Mouse (Mus musculus): ENCODE measurements at regions not wholly inside any gene's neighbourhood (a gene's known extent, or its start where the extent isn't known, plus 50 kb on each side); places are given as distances from the start of the nearest gene placed in this dataset.

DNA sequence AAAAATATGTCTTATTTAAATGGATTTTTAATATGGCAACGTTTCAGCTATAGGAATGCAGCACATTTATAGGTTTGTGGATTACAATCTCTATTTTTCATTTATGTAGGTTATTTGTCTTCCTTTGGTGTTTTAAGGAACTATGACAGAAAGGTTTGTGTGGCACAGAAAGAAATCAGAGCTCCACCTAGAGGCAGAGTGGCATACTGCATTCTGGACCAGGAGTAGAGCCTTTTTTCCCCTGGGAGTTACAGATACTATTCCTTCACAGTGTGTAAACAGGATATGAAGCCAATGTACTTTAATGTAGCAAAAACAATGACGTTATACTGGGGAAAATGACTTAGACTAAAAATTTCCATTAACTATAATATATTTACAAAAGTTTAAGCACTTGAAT lies 94.9 kb upstream of the St8sia4 start:
- DNase-seq: peak; percentile 55 to 85

DNA sequence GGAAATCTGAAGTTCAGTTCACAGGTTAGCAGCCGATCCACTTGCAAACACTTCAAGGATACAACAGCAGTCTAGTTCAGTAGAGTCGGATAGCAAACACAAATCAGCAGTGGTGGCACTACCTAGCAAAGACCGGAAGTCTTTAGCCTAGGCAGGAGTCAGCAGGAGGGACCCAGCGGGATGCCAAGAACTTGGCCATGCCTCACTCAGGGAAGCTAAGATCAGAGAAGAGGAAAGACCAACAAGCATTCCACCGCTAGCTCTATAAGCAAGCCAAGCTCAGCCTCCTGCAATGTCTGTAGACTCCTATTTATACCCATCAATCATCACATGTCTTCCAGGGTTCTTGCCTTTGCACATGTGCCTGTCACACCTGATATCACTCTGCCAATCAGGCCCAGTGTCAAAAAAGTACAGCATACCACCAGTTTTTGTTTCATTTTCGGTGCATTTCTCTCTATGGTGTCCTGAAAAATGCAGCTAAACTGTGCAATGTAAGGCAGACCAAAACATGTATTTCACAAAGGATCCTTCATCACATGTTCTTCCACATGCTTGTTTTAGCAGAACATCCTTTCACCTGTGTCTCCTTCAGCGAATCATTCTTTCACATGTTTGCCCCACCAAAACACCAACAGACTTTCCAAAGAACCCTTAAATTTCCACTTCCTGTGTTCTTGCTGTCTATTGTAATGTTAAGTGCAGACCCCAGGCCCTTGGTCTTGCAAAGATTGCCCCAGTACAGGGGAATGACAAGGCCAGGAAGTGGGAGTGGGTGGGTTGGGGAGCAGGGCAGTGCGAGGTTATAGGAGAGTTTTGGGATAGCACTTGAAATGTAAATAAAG lies 86.9 kb upstream of the St8sia4 start:
- no peak for DNase-seq

DNA sequence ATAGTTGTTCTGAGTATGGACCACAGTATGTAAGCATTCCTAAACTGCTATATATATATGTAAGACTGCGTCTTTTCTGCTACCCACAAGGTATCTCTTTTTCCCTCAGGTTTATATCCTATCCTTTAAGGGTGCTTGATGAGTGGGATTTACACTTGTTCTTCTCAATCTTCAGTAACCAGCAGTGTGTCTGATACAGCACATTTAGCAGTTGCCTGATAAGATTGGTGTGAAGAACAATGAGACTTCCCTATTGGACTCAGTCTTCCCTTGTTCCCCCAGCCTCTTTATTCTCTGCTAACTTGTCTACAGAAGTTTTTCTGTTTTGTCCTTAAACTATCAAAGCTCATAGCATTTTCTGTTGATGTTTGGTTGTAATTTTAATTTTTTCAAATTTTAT lies 86.1 kb upstream of the St8sia4 start:
- DNase-seq: no peak

DNA sequence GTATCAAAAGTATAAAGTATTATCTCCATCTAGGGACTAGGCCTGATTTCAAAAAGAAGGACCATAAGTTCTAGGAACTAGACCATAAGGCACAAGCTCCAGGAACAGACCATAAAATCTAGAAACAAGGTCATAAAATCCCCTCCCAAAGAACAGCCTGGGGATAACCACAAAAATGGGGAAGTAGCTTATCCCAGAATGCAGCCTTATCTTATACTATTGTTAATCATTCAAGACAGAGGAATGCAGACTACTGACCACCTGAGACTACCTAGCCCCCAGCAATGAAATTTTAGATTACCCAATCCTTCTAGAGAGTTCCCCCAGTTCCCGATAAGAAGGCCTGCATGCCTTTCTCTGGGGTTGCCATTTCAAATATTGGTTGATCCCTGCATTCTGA lies 81.6 kb upstream of the St8sia4 start:
- DNase-seq: no peak

DNA sequence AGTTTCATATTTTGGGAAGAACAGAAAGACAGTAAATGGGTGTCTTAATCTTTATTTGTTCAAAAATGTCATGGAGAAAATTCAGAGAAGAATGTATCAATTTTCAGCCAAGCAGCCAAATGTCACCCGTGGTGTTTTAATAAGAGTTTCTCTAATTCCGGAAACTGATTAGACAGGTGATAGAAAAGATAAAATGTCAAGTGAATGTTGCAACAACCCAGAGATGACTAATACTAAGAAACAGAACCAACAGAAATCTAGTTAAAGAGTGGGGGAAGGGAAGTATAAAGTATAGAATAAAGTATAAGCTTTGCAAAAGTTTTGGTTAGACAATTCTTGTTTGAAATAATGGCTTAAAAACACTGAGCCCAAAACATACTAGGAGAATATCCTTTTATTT lies 79.9 kb upstream of the St8sia4 start:
- DNase-seq: no peak

DNA sequence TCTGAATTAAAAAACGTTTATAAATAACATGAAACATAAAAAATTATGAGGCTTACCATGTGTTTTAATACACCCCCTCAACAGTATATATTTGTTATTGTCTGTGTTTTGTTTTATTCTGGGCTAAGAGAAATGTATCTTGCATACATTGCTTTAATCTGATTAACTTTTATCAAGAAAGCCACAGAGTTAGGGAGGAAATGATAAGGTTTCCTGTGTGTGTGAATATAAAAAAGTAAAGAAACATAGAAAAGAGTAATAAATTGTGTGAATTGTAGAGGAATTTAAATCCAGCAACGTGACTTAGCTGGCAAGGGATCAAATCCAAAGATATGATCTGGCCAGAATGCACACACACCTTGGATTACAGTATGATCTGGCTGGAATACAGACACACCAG lies 77.1 kb upstream of the St8sia4 start:
- DNase-seq: no peak

DNA sequence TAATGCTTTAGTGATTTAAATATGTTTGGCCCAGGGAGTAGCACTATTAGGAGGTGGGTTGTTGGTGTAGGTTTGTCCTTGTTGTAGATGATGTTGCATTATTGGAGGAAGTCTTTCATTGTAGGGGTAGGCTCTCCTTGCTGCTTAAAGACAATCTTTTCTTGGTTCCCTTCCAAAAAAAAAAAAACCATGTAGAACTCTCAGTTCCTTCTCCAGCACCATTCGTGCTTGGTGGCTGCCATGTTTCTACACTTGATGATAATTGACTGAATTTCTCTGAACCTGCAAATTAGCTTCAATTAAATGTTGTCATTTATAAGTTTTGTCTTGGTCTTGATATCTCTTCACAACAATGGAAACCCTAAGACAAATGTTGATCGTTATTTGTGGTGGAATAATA lies 76.0 kb upstream of the St8sia4 start:
- DNase-seq: no peak

DNA sequence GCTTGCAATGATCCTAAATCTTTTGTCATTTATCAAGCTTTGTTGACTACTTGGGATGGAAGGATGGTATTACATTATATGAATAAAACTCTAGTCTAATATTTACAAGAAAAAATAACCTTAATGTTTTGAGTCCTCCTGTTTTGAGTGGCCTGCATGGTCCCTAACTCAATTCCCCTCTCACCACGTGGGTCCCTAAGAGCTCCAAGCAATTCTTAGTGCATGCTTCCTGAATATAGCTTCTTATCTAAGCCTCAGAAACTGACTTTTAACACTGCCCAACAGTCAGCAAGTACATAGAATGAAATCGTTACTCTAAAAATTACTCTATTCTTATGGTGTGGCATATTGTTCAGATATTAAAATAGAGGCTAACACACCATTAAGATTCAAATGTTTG lies 52.1 kb upstream of the St8sia4 start:
- no peak for DNase-seq

DNA sequence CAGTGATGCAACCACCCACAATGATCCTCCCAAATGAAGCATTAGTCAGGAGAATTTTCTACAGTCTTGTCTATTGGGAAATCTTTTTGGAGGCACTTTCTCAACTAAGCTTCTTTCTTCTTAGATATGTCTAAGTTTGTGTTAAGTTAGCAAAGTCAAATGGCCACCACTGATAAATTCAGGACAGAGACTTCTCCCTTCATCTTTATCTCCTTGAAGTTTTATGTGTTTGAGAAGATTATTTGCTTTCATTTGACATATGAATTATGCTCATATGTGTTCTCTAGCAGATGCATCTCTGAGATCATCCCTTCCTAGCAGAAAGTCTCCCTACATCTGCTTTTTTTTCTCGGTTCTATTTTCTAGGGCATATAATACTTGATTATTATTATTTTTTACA lies 51.4 kb upstream of the St8sia4 start:
- no peak for DNase-seq
